Comparison of ENCODE assay signal across 23 mouse cellular contexts in genomic region chr19:10307941-10308340, GRCm38 (mm10). TPM values are rescaled to one million over a fixed set of nuclear protein-coding genes. Genes with fewer than 3 reads are reported as not detected.
DNase-seq lines count a peak whose midpoint lies in the region; ATAC-seq and TF ChIP-seq lines count a peak whose summit lies in the region.
"Had no signal": no experiment of that assay in that cellular context is flagged by ENCODE, and none has a peak within 500 bp of the region (broad histone marks: within the 10 kb centered on the region; RNA-seq: fewer than 3 reads in every experiment).

No protein-coding gene starts in this region.

- H3K9me3 ChIP-seq in forebrain, embryonic 15.5 days, result no peaks in the 10 kb centered on the region
- no peaks in the 10 kb centered on the region for H3K9me3 ChIP-seq in forebrain, embryonic 10.5 days
- H3K9me3 ChIP-seq in lung, postnatal 0 days (ENCODE audit: low read length), result no peaks in the 10 kb centered on the region
- no peaks in the 10 kb centered on the region for H3K9me3 ChIP-seq in limb, embryonic 13.5 days
- H3K9me3 ChIP-seq: hindbrain, embryonic 13.5 days; intestine, embryonic 15.5 days; kidney, embryonic 15.5 days; limb, embryonic 12.5 days; neural tube, embryonic 12.5 days had no signal

- no peak overlapping the region for H3K4me2 ChIP-seq in forebrain, embryonic 15.5 days (replicated peaks)
- H3K4me2 ChIP-seq in lung, postnatal 0 days (replicated peaks; ENCODE audit: low read depth, low read length), result no peak overlapping the region
- H3K4me2 ChIP-seq in limb, embryonic 13.5 days (replicated peaks), result no peak overlapping the region
- H3K4me2 ChIP-seq: hindbrain, embryonic 13.5 days; intestine, embryonic 15.5 days; kidney, embryonic 15.5 days; limb, embryonic 12.5 days; neural tube, embryonic 12.5 days had no signal

- H3K4me1 ChIP-seq in forebrain, embryonic 15.5 days, result peaks cover 25% of the 10 kb centered on the region
- H3K4me1 ChIP-seq in forebrain, embryonic 10.5 days, result peaks cover 29% of the 10 kb centered on the region
- 0 out of 2 replicates have a peak, but pooled peaks cover 3% of the 10 kb centered on the region for H3K4me1 ChIP-seq in lung, postnatal 0 days (ENCODE audit: insufficient read depth, low read depth, low read length)
- H3K4me1 ChIP-seq in limb, embryonic 13.5 days, result peaks cover 24% of the 10 kb centered on the region

- intact Hi-C loops in gastrocnemius, postnatal 36 days (cut with DNase I), result no loop called here
- intact Hi-C loops in gastrocnemius, postnatal 14 days (cut with DNase I; ENCODE audit: low total_unique reads), result no loop called here

- TF ChIP-seq EP300 in lung, postnatal 0 days (IDR thresholded peaks at IDR 0.05), result no peak

- no peak overlapping the region for H3K4me3 ChIP-seq in forebrain, embryonic 15.5 days
- H3K4me3 ChIP-seq in forebrain, embryonic 10.5 days, result no peak overlapping the region
- no peak overlapping the region for H3K4me3 ChIP-seq in lung, postnatal 0 days (ENCODE audit: low read depth, low read length)
- no peak overlapping the region for H3K4me3 ChIP-seq in limb, embryonic 13.5 days
- H3K4me3 ChIP-seq: hindbrain, embryonic 13.5 days; intestine, embryonic 15.5 days; kidney, embryonic 15.5 days; left cerebral cortex, adult 2 months; limb, embryonic 12.5 days; megakaryocyte, embryonic 14.5 days; neural tube, embryonic 12.5 days had no signal

- H3K27ac ChIP-seq in forebrain, embryonic 15.5 days (replicated peaks), result peak overlapping the region; percentile 14; the same call in 1 of the 2 replicates
- H3K27ac ChIP-seq in forebrain, embryonic 10.5 days, result no peak overlapping the region
- H3K27ac ChIP-seq in lung, postnatal 0 days (ENCODE audit: low read length), result no peak overlapping the region
- no peak overlapping the region for H3K27ac ChIP-seq in limb, embryonic 13.5 days
- H3K27ac ChIP-seq: hindbrain, embryonic 13.5 days; intestine, embryonic 15.5 days; kidney, embryonic 15.5 days; left cerebral cortex, adult 2 months; limb, embryonic 12.5 days; neural tube, embryonic 12.5 days had no signal

- no peak for ATAC-seq in forebrain, embryonic 15.5 days (replicated peaks)
- peak; percentile 22; the same call in 1 of the 2 replicates for ATAC-seq in lung, postnatal 0 days
- peak; percentile 67; the same call in 1 of the 2 replicates for ATAC-seq in limb, embryonic 13.5 days (ENCODE audit: low FRiP score, low read depth)
- ATAC-seq: activated CD4-positive, CD25-positive, alpha-beta regulatory T cell, adult 4 months; intestine, embryonic 15.5 days; Patski had no signal

- H3K36me3 ChIP-seq in forebrain, embryonic 15.5 days, result no peaks in the 10 kb centered on the region
- H3K36me3 ChIP-seq in forebrain, embryonic 10.5 days (replicated peaks), result no peaks in the 10 kb centered on the region
- H3K36me3 ChIP-seq in lung, postnatal 0 days (ENCODE audit: insufficient read depth, low read length), result no peaks in the 10 kb centered on the region
- H3K36me3 ChIP-seq in limb, embryonic 13.5 days, result no peaks in the 10 kb centered on the region
- H3K36me3 ChIP-seq: hindbrain, embryonic 13.5 days; intestine, embryonic 15.5 days; kidney, embryonic 15.5 days; limb, embryonic 12.5 days; neural tube, embryonic 12.5 days had no signal

- H3K9ac ChIP-seq in forebrain, embryonic 15.5 days (replicated peaks), result no peak overlapping the region
- no peak overlapping the region for H3K9ac ChIP-seq in lung, postnatal 0 days (replicated peaks; ENCODE audit: low read depth)
- no peak overlapping the region for H3K9ac ChIP-seq in limb, embryonic 13.5 days
- H3K9ac ChIP-seq: hindbrain, embryonic 13.5 days; intestine, embryonic 15.5 days; kidney, embryonic 15.5 days; limb, embryonic 12.5 days; neural tube, embryonic 12.5 days had no signal

- TF ChIP-seq CTCF in lung, postnatal 0 days (IDR thresholded peaks at IDR 0.05), result no peak

- 27% methylated on average over 6 of the region's 6 CpGs for WGBS in forebrain, embryonic 15.5 days
- WGBS in forebrain, embryonic 10.5 days, result 55% methylated on average over 6 of the region's 6 CpGs
- WGBS in lung, postnatal 0 days, result 36% methylated on average over 6 of the region's 6 CpGs
- 36% methylated on average over 6 of the region's 6 CpGs for WGBS in limb, embryonic 13.5 days

- DNase-seq in forebrain, embryonic 10.5 days (ENCODE audit: extremely low spot score, low spot score), result no peak
- no peak for DNase-seq in lung, postnatal 0 days (ENCODE audit: low spot score)
- DNase-seq in lung, postnatal 25 days (ENCODE audit: low spot score), result no peak
- peak; percentile 59 for DNase-seq in NIH3T3 (ENCODE audit: low read depth)
- DNase-seq in gastrocnemius, postnatal 36 days, result no peak
- no peak for DNase-seq in gastrocnemius, postnatal 14 days
- DNase-seq: adrenal gland, postnatal 25 days; B cell, adult 2 months; cerebellum, adult 9-10 months; gastrocnemius, postnatal 25 days; heart, postnatal 10 days; lung, adult 18-20 months had no signal

- H3K27me3 ChIP-seq in forebrain, embryonic 15.5 days, result no peaks in the 10 kb centered on the region
- H3K27me3 ChIP-seq in forebrain, embryonic 10.5 days (ENCODE audit: poor library complexity, severe bottlenecking), result peaks cover 47% of the 10 kb centered on the region
- H3K27me3 ChIP-seq in lung, postnatal 0 days (replicated peaks; ENCODE audit: insufficient read depth, low read length), result no peaks in the 10 kb centered on the region
- peaks cover 39% of the 10 kb centered on the region for H3K27me3 ChIP-seq in limb, embryonic 13.5 days
- H3K27me3 ChIP-seq: intestine, embryonic 15.5 days had no signal

RNA-seq across cellular contexts. Expression of gene Dagla, which starts 3.3 kb away (rescaled TPM):
- polyA plus RNA-seq in forebrain, embryonic 15.5 days (2015; fragmentation: Nextera tagmentation; extraction: Ambion mirVana), result 6.7 and 6.8 TPM in 2 replicates
- polyA plus RNA-seq in forebrain, embryonic 10.5 days (2016; fragmentation: Nextera tagmentation; extraction: Ambion mirVana), result 1.7 and 1.9 TPM in 2 replicates
- 1.2 and 1.4 TPM in 2 replicates for polyA plus RNA-seq in lung, postnatal 0 days (2015; fragmentation: Nextera tagmentation; extraction: Ambion mirVana)
- 2.0 and 2.5 TPM in 2 replicates for polyA plus RNA-seq in limb, embryonic 13.5 days (2015; fragmentation: Nextera tagmentation; extraction: Ambion mirVana)
- total RNA-seq in gastrocnemius, postnatal 36 days (2021), result 1 to 10 TPM; 6.9 to 8.9 TPM
- 1 to 10 TPM; 6.3 to 7.3 TPM for total RNA-seq in gastrocnemius, postnatal 14 days (2021)
